Mouse (Mus musculus): ENCODE data around the gene Gm45717. TPM values are rescaled to one million over a fixed set of nuclear protein-coding genes. Genes with fewer than 3 reads are reported as not detected.

Gm45717 gene
- polyA plus RNA-seq, 1 experiment from 2014 or later, result 0.46 TPM

GRCm38 (mm10) chr7:140923070-140923775, 32.5 kb downstream of the Gm45717 start:
- Histone ChIP-seq H3K4me1 (ENCODE audit: control insufficient read depth, insufficient read depth, low read length) (peaks cover 7% of the 10 kb centered on the region; the same call in 1 of the 2 replicates), H3K4me3 (ENCODE audit: low read depth, low read length) (peak overlapping the region; percentile 35; the same call in 1 of the 2 replicates), H3K27ac (ENCODE audit: low read depth, low read length) (no peak overlapping the region), H3K36me3 (ENCODE audit: control insufficient read depth, insufficient read depth, low read length) (no peaks in the 10 kb centered on the region), H3K4me2 (peak overlapping the region; percentile 62), H3K27me3 (ENCODE audit: control insufficient read depth, insufficient read depth, low read length) (peaks cover 79% of the 10 kb centered on the region), H3K9ac (ENCODE audit: low read depth, low read length) (no peak overlapping the region), H3K9me3 (replicated peaks; ENCODE audit: control insufficient read depth, low read length) (no peaks in the 10 kb centered on the region)
- WGBS (ENCODE audit: insufficient replicate concordance), result 22% methylated on average over 30 of the region's 30 CpGs
- ATAC-seq (replicated peaks; ENCODE audit: insufficient number of reproducible peaks, low FRiP score, low TSS enrichment), result no peak

GRCm38 (mm10) chr7:140922398-140923069, 33.2 kb downstream of the Gm45717 start:
- under 1% methylated on average over 49 of the region's 49 CpGs for WGBS (ENCODE audit: insufficient replicate concordance)
- Histone ChIP-seq H3K4me3 (ENCODE audit: low read depth, low read length) (peak overlapping the region; percentile 35), H3K4me1 (ENCODE audit: control insufficient read depth, insufficient read depth, low read length) (peaks cover 7% of the 10 kb centered on the region; the same call in 1 of the 2 replicates), H3K9me3 (replicated peaks; ENCODE audit: control insufficient read depth, low read length) (no peaks in the 10 kb centered on the region), H3K36me3 (ENCODE audit: control insufficient read depth, insufficient read depth, low read length) (no peaks in the 10 kb centered on the region), H3K9ac (ENCODE audit: low read depth, low read length) (no peak overlapping the region), H3K27ac (ENCODE audit: low read depth, low read length) (no peak overlapping the region), H3K4me2 (peak overlapping the region; percentile 62), H3K27me3 (ENCODE audit: control insufficient read depth, insufficient read depth, low read length) (peaks cover 78% of the 10 kb centered on the region)
- no peak for ATAC-seq (replicated peaks; ENCODE audit: insufficient number of reproducible peaks, low FRiP score, low TSS enrichment)

- 23% methylated on average over 22 of the region's 22 CpGs for WGBS (ENCODE audit: insufficient replicate concordance)
- H3K36me3 ChIP-seq (ENCODE audit: control insufficient read depth, insufficient read depth, low read length), result no peaks in the 10 kb centered on the region
- H3K27ac ChIP-seq (ENCODE audit: low read depth, low read length), result no peak overlapping the region
- no peak overlapping the region for H3K4me2 ChIP-seq
- H3K27me3 ChIP-seq (ENCODE audit: control insufficient read depth, insufficient read depth, low read length), result peaks cover 80% of the 10 kb centered on the region
- ATAC-seq (replicated peaks; ENCODE audit: insufficient number of reproducible peaks, low FRiP score, low TSS enrichment), result no peak
- peaks cover 7% of the 10 kb centered on the region; the same call in 1 of the 2 replicates for H3K4me1 ChIP-seq (ENCODE audit: control insufficient read depth, insufficient read depth, low read length)
- H3K9me3 ChIP-seq (replicated peaks; ENCODE audit: control insufficient read depth, low read length), result no peaks in the 10 kb centered on the region
- no peak overlapping the region for H3K9ac ChIP-seq (ENCODE audit: low read depth, low read length)
- H3K4me3 ChIP-seq (ENCODE audit: low read depth, low read length), result no peak overlapping the region
Measured at GRCm38 (mm10) chr7:140921225-140921975, 34.3 kb downstream of the Gm45717 start.

GRCm38 (mm10) chr7:140920418-140921029, 35.2 kb downstream of the Gm45717 start, which contains the start of gene Nlrp6:
Gene Nlrp6, plus strand, starts transcription at chr7:140920902.
- no peaks in the 10 kb centered on the region for H3K36me3 ChIP-seq (ENCODE audit: control insufficient read depth, insufficient read depth, low read length)
- no peak within 1 kb of the TSS for H3K4me3 ChIP-seq (ENCODE audit: low read depth, low read length)
- no peak within 1 kb of the TSS for H3K9ac ChIP-seq (ENCODE audit: low read depth, low read length)
- H3K27ac ChIP-seq (ENCODE audit: low read depth, low read length), result no peak within 1 kb of the TSS
- peaks cover 76% of the 10 kb centered on the region for H3K27me3 ChIP-seq (ENCODE audit: control insufficient read depth, insufficient read depth, low read length)
- ATAC-seq (replicated peaks; ENCODE audit: insufficient number of reproducible peaks, low FRiP score, low TSS enrichment), result no peak
- H3K9me3 ChIP-seq (replicated peaks; ENCODE audit: control insufficient read depth, low read length), result no peaks in the 10 kb centered on the region
- no peak within 1 kb of the TSS for H3K4me2 ChIP-seq
- H3K4me1 ChIP-seq (ENCODE audit: control insufficient read depth, insufficient read depth, low read length), result peaks cover 7% of the 10 kb centered on the region; the same call in 1 of the 2 replicates
- 73% methylated on average over 8 of the region's 8 CpGs for WGBS (ENCODE audit: insufficient replicate concordance)

- H3K4me1 ChIP-seq (ENCODE audit: control insufficient read depth, insufficient read depth, low read length), result peaks cover 7% of the 10 kb centered on the region; the same call in 1 of the 2 replicates
- 34% methylated on average over 4 of the region's 4 CpGs for WGBS (ENCODE audit: insufficient replicate concordance)
- H3K9me3 ChIP-seq (replicated peaks; ENCODE audit: control insufficient read depth, low read length), result no peaks in the 10 kb centered on the region
- H3K4me3 ChIP-seq (ENCODE audit: low read depth, low read length), result no peak overlapping the region
- peaks cover 70% of the 10 kb centered on the region for H3K27me3 ChIP-seq (ENCODE audit: control insufficient read depth, insufficient read depth, low read length)
- no peak overlapping the region for H3K27ac ChIP-seq (ENCODE audit: low read depth, low read length)
- ATAC-seq (replicated peaks; ENCODE audit: insufficient number of reproducible peaks, low FRiP score, low TSS enrichment), result no peak
- no peak overlapping the region for H3K9ac ChIP-seq (ENCODE audit: low read depth, low read length)
- no peaks in the 10 kb centered on the region for H3K36me3 ChIP-seq (ENCODE audit: control insufficient read depth, insufficient read depth, low read length)
- H3K4me2 ChIP-seq, result no peak overlapping the region
Measured at GRCm38 (mm10) chr7:140919911-140920310, 35.8 kb downstream of the Gm45717 start.

GRCm38 (mm10) chr7:140914031-140914690, 41.6 kb downstream of the Gm45717 start:
- Histone ChIP-seq H3K9me3 (replicated peaks; ENCODE audit: control insufficient read depth, low read length) (no peaks in the 10 kb centered on the region), H3K9ac (ENCODE audit: low read depth, low read length) (no peak overlapping the region), H3K36me3 (ENCODE audit: control insufficient read depth, insufficient read depth, low read length) (no peaks in the 10 kb centered on the region), H3K4me1 (ENCODE audit: control insufficient read depth, insufficient read depth, low read length) (no peaks in the 10 kb centered on the region), H3K4me2 (no peak overlapping the region), H3K4me3 (ENCODE audit: low read depth, low read length) (no peak overlapping the region), H3K27ac (ENCODE audit: low read depth, low read length) (no peak overlapping the region), H3K27me3 (ENCODE audit: control insufficient read depth, insufficient read depth, low read length) (peaks cover 15% of the 10 kb centered on the region)
- no peak for ATAC-seq (replicated peaks; ENCODE audit: insufficient number of reproducible peaks, low FRiP score, low TSS enrichment)
- WGBS (ENCODE audit: insufficient replicate concordance), result 72% methylated on average over 8 of the region's 8 CpGs

GRCm38 (mm10) chr7:140912846-140913482, 42.8 kb downstream of the Gm45717 start:
- Histone ChIP-seq H3K9ac (ENCODE audit: low read depth, low read length) (no peak overlapping the region), H3K4me2 (no peak overlapping the region), H3K4me1 (ENCODE audit: control insufficient read depth, insufficient read depth, low read length) (no peaks in the 10 kb centered on the region), H3K27ac (ENCODE audit: low read depth, low read length) (no peak overlapping the region), H3K27me3 (ENCODE audit: control insufficient read depth, insufficient read depth, low read length) (peaks cover 6% of the 10 kb centered on the region; the same call in 1 of the 2 replicates), H3K9me3 (replicated peaks; ENCODE audit: control insufficient read depth, low read length) (no peaks in the 10 kb centered on the region), H3K36me3 (ENCODE audit: control insufficient read depth, insufficient read depth, low read length) (no peaks in the 10 kb centered on the region), H3K4me3 (ENCODE audit: low read depth, low read length) (no peak overlapping the region)
- 65% methylated on average over 5 of the region's 5 CpGs for WGBS (ENCODE audit: insufficient replicate concordance)
- ATAC-seq (replicated peaks; ENCODE audit: insufficient number of reproducible peaks, low FRiP score, low TSS enrichment), result no peak

Data from heart, embryonic 11.5 days (tissue).